Mouse (Mus musculus): ENCODE results near the gene Noxred1.

GRCm38 (mm10) chr12:87279879-87280278 lies 41.3 kb upstream of the Noxred1 start:
- no peak for TF ChIP-seq TCF12 (IDR thresholded peaks at IDR 0.05; ENCODE audit: low read depth, low read length)
- no peak for TF ChIP-seq CTCF (conservative IDR thresholded peaks at IDR 0.05 in 1 of 2, IDR thresholded peaks at IDR 0.05 in 1 of 2; ENCODE audit: low read depth in 2 of 2, low read length in 2 of 2)
- no peak for TF ChIP-seq ZNF384 (IDR thresholded peaks at IDR 0.05; ENCODE audit: low read depth, low read length)
- TF ChIP-seq BHLHE40 (IDR thresholded peaks at IDR 0.05; ENCODE audit: low read depth, low read length): no peak
- no peak for TF ChIP-seq EP300 (IDR thresholded peaks at IDR 0.05; ENCODE audit: low read length)
- no peak for TF ChIP-seq MXI1 (IDR thresholded peaks at IDR 0.05; ENCODE audit: low read depth, low read length)
- TF ChIP-seq POLR2A (IDR thresholded peaks at IDR 0.05; ENCODE audit: low read depth, low read length): no peak
- no peak for TF ChIP-seq CHD2 (IDR thresholded peaks at IDR 0.05; ENCODE audit: low read length)
- no peak for TF ChIP-seq TBP (conservative IDR thresholded peaks at IDR 0.05; ENCODE audit: low read depth, low read length)
- TF ChIP-seq E2F4 (IDR thresholded peaks at IDR 0.05; ENCODE audit: insufficient replicate concordance, low read depth, low read length): no peak
- TF ChIP-seq SIN3A (IDR thresholded peaks at IDR 0.05; ENCODE audit: low read length): no peak
- TF ChIP-seq CHD1 (IDR thresholded peaks at IDR 0.05; ENCODE audit: low read depth, low read length): no peak
- TF ChIP-seq PAX5 (IDR thresholded peaks at IDR 0.05; ENCODE audit: low read length): no peak
- no peak for TF ChIP-seq HCFC1 (IDR thresholded peaks at IDR 0.05; ENCODE audit: low read depth, low read length)

Data from CH12.LX (cell line).